Mouse (Mus musculus) embryonic facial prominence, embryonic 11.5 days (tissue): ENCODE data around the gene Gm9495. TPM values are rescaled to one million over a fixed set of nuclear protein-coding genes. Genes with fewer than 3 reads are reported as not detected.

Experiments used
- ATAC-seq: fragments of 200-750 bp; cut with Nextera tagmentation; replicated peaks from 2 replicates; pipeline ENCODE4 v1.8.0; 2017; ENCODE audit warnings: low read depth; ENCODE audit not compliant: insufficient number of reproducible peaks, low FRiP score, low TSS enrichment
- DNase-seq: peaks from one replicate; pipeline ENCODE4 v3.0.0-alpha.2; 2015; ENCODE audit warnings: low spot score
- H3K27ac ChIP-seq: fragments of 300-500 bp; sonication (generic); replicated peaks from 2 replicates; pipeline ENCODE4 v1.5.1; 2014; ENCODE audit warnings: mild to moderate bottlenecking, low read depth, low read length, control low read depth
- H3K27me3 ChIP-seq: fragments of 300-500 bp; sonication (generic); 2 replicates; pipeline ENCODE4 v1.6.1; 2014; ENCODE audit warnings: mild to moderate bottlenecking, low read length, moderate library complexity, mixed read lengths; ENCODE audit not compliant: control insufficient read depth, insufficient read depth
- H3K36me3 ChIP-seq: fragments of 300-500 bp; sonication (generic); replicated peaks from 2 replicates; pipeline ENCODE4 v1.6.1; 2014; ENCODE audit warnings: low read depth, mild to moderate bottlenecking, low read length, moderate library complexity, mixed read lengths; ENCODE audit not compliant: control insufficient read depth, insufficient read depth
- H3K4me1 ChIP-seq: fragments of 300-500 bp; sonication (generic); 2 replicates; pipeline ENCODE4 v1.6.1; 2014; ENCODE audit warnings: low read length, mixed read lengths; ENCODE audit not compliant: control insufficient read depth, insufficient read depth
- H3K4me2 ChIP-seq: fragments of 300-500 bp; sonication (generic); 2 replicates; pipeline ENCODE4 v1.6.1; 2014; ENCODE audit warnings: low read depth, mild to moderate bottlenecking, control low read depth, low read length, moderate library complexity
- H3K4me3 ChIP-seq: fragments of 300-500 bp; sonication (generic); 2 replicates; pipeline ENCODE4 v1.5.1; 2014; ENCODE audit warnings: low read depth, low read length, control low read depth
- H3K9ac ChIP-seq: fragments of 300-500 bp; sonication (generic); replicated peaks from 2 replicates; pipeline ENCODE4 v1.6.1; 2014; ENCODE audit warnings: mild to moderate bottlenecking, control low read depth, low read length
- H3K9me3 ChIP-seq: fragments of 300-500 bp; sonication (generic); replicated peaks from 2 replicates; pipeline ENCODE4 v1.6.1; 2016; ENCODE audit warnings: mild to moderate bottlenecking, low read length, inconsistent platforms, mixed read lengths; ENCODE audit not compliant: control insufficient read depth
- WGBS: fragments of 180-500 bp; shearing (Covaris S2); extraction: QIAGEN DNeasy Blood & Tissue Kit; methylation state at CpG from one replicate; pipeline ENCODE4 v1.1.7; 2014; 5-methylcytosine and 5-hydroxymethylcytosine counted together
- polyA plus RNA-seq: library from polyadenylated mRNA; unstranded; fragments of >200 nt; fragmentation: Nextera tagmentation; extraction: Ambion mirVana; gene quantifications from 2 replicates; pipeline ENCODE4 v1.2.1, GENCODE M21; 2014

Gene Gm9495
- polyA plus RNA-seq, 1 experiment from 2014 or later, result not detected

GRCm38 (mm10) chr8:69395050-69395789 lies 58.1 kb downstream of the Gm9495 start:
- 1% methylated on average over 26 of the region's 26 CpGs for WGBS
- Histone ChIP-seq H3K4me1 (peaks cover 2% of the 10 kb centered on the region; the same call in 1 of the 2 replicates), H3K4me2 (peak overlapping the region; percentile 47), H3K27ac (peak overlapping the region; percentile 85), H3K9ac (peak overlapping the region; percentile 81), H3K36me3 (no peaks in the 10 kb centered on the region; the same call in 1 of the 2 replicates), H3K27me3 (no peaks in the 10 kb centered on the region), H3K9me3 (no peaks in the 10 kb centered on the region), H3K4me3 (peak overlapping the region; percentile 63)
- peak; percentile 97 for ATAC-seq
- DNase-seq, result peak; percentile 95

- 97% methylated on average over 6 of the region's 6 CpGs for WGBS
- ATAC-seq, result no peak
- Histone ChIP-seq H3K9ac (no peak overlapping the region), H3K27ac (no peak overlapping the region), H3K4me2 (no peak overlapping the region), H3K4me3 (no peak overlapping the region), H3K9me3 (peaks cover 2% of the 10 kb centered on the region), H3K27me3 (no peaks in the 10 kb centered on the region), H3K4me1 (no peaks in the 10 kb centered on the region), H3K36me3 (peaks cover 10% of the 10 kb centered on the region)
- no peak for DNase-seq
Measured at GRCm38 (mm10) chr8:69384361-69384760, 69.0 kb downstream of the Gm9495 start.

Other genes starting within 250 kb of the Gm9495 start
- 23.0 and 23.6 TPM in 2 replicates for gene Zfp930, start 244.5 kb downstream of the Gm9495 start, polyA plus RNA-seq
- gene D130040H23Rik, start 182.5 kb downstream of the Gm9495 start, polyA plus RNA-seq, result 4.9 and 6.8 TPM in 2 replicates
- not detected in 2 replicates for gene Gm7697, start 69.4 kb upstream of the Gm9495 start, polyA plus RNA-seq
- 35.0 and 36.9 TPM in 2 replicates for gene Zfp868, start 172.0 kb upstream of the Gm9495 start, polyA plus RNA-seq
- 2.0 and 2.2 TPM in 2 replicates for gene Zfp964, start 200.9 kb upstream of the Gm9495 start, polyA plus RNA-seq